Mouse (Mus musculus): ENCODE measurements around the gene Mgmt. TPM values are rescaled to one million over a fixed set of nuclear protein-coding genes. Genes with fewer than 3 reads are reported as not detected.

Mgmt gene
- polyA plus RNA-seq, 1 experiment from 2014 or later: 6.5 TPM

- DNase-seq (ENCODE audit: low spot score) (no peak), ATAC-seq (ENCODE audit: low read depth) (no peak)
- H3K9ac ChIP-seq (ENCODE audit: low read depth, low read length): no peak overlapping the region
- no peaks in the 10 kb centered on the region for H3K4me1 ChIP-seq (ENCODE audit: control insufficient read depth, insufficient read depth, low read length)
- H3K27me3 ChIP-seq (replicated peaks; ENCODE audit: control insufficient read depth, insufficient read depth, low read length): no peaks in the 10 kb centered on the region; the same call in 1 of the 2 replicates
- 70% methylated on average over 5 of the region's 5 CpGs for WGBS
- H3K27ac ChIP-seq (replicated peaks; ENCODE audit: low read depth, low read length): no peak overlapping the region
- H3K36me3 ChIP-seq (ENCODE audit: control insufficient read depth, insufficient read depth, low read length): no peaks in the 10 kb centered on the region
- H3K9me3 ChIP-seq (ENCODE audit: control insufficient read depth, low read length): no peaks in the 10 kb centered on the region
- H3K4me3 ChIP-seq (ENCODE audit: low read depth, low read length): no peak overlapping the region
- no peak overlapping the region for H3K4me2 ChIP-seq (ENCODE audit: low read depth, low read length)
Observed at GRCm38 (mm10) chr7:137131957-137132356, 237.5 kb downstream of the Mgmt start.

- Histone ChIP-seq H3K9me3 (ENCODE audit: control insufficient read depth, low read length) (0 out of 2 replicates have a peak, but pooled peaks cover 3% of the 10 kb centered on the region), H3K4me2 (ENCODE audit: low read depth, low read length) (no peak overlapping the region), H3K27ac (replicated peaks; ENCODE audit: low read depth, low read length) (no peak overlapping the region), H3K36me3 (ENCODE audit: control insufficient read depth, insufficient read depth, low read length) (no peaks in the 10 kb centered on the region), H3K4me3 (ENCODE audit: low read depth, low read length) (no peak overlapping the region), H3K27me3 (replicated peaks; ENCODE audit: control insufficient read depth, insufficient read depth, low read length) (no peaks in the 10 kb centered on the region), H3K4me1 (ENCODE audit: control insufficient read depth, insufficient read depth, low read length) (0 out of 2 replicates have a peak, but pooled peaks cover 5% of the 10 kb centered on the region), H3K9ac (ENCODE audit: low read depth, low read length) (no peak overlapping the region)
- 34% methylated on average over 5 of the region's 5 CpGs for WGBS
- ATAC-seq (ENCODE audit: low read depth) (0 out of 2 replicates have a peak, but pooled peaks have one; percentile 44), DNase-seq (ENCODE audit: low spot score) (peak; percentile 54)
Observed at GRCm38 (mm10) chr7:137138101-137138500, 243.7 kb downstream of the Mgmt start.

- Histone ChIP-seq H3K9ac (ENCODE audit: low read depth, low read length) (no peak overlapping the region), H3K4me3 (ENCODE audit: low read depth, low read length) (no peak overlapping the region), H3K9me3 (ENCODE audit: control insufficient read depth, low read length) (0 out of 2 replicates have a peak, but pooled peaks cover 3% of the 10 kb centered on the region), H3K27me3 (replicated peaks; ENCODE audit: control insufficient read depth, insufficient read depth, low read length) (no peaks in the 10 kb centered on the region), H3K4me1 (ENCODE audit: control insufficient read depth, insufficient read depth, low read length) (0 out of 2 replicates have a peak, but pooled peaks cover 7% of the 10 kb centered on the region), H3K4me2 (ENCODE audit: low read depth, low read length) (no peak overlapping the region), H3K27ac (replicated peaks; ENCODE audit: low read depth, low read length) (no peak overlapping the region), H3K36me3 (ENCODE audit: control insufficient read depth, insufficient read depth, low read length) (no peaks in the 10 kb centered on the region)
- DNase-seq (ENCODE audit: low spot score) (no peak), ATAC-seq (ENCODE audit: low read depth) (no peak)
- 74% methylated on average over 7 of the region's 7 CpGs for WGBS
Observed at GRCm38 (mm10) chr7:137140321-137140720, 245.9 kb downstream of the Mgmt start.

DNA sequence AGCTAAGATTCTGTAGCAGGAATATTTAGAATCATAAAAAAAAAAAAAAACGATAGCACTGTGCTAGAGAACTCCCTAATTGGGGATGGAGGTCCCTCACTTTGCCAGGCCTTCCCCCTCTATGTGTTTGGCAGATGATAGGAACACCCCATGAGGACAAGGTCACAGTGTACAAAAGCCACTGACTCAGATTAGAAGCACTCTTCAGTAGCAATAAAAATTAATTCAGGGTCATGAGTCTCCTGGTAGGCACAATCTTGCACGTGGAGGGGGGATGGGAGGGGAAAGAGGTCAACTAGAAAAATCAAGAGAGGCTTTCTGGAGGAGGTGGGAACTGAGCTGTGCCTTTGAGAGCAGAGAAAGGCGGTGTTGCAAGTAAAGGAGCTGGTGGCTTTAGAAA, 247.0 kb downstream of the Mgmt start:
- no peaks in the 10 kb centered on the region for H3K36me3 ChIP-seq (ENCODE audit: control insufficient read depth, insufficient read depth, low read length)
- H3K4me2 ChIP-seq (ENCODE audit: low read depth, low read length): no peak overlapping the region
- DNase-seq (ENCODE audit: low spot score): no peak
- no peak for ATAC-seq (ENCODE audit: low read depth)
- H3K9me3 ChIP-seq (ENCODE audit: control insufficient read depth, low read length): 0 out of 2 replicates have a peak, but pooled peaks cover 3% of the 10 kb centered on the region
- 52% methylated on average over 3 of the region's 3 CpGs for WGBS
- H3K4me1 ChIP-seq (ENCODE audit: control insufficient read depth, insufficient read depth, low read length): 0 out of 2 replicates have a peak, but pooled peaks cover 7% of the 10 kb centered on the region
- H3K9ac ChIP-seq (ENCODE audit: low read depth, low read length): no peak overlapping the region
- H3K4me3 ChIP-seq (ENCODE audit: low read depth, low read length): no peak overlapping the region
- H3K27ac ChIP-seq (replicated peaks; ENCODE audit: low read depth, low read length): no peak overlapping the region
- no peaks in the 10 kb centered on the region; the same call in 1 of the 2 replicates for H3K27me3 ChIP-seq (replicated peaks; ENCODE audit: control insufficient read depth, insufficient read depth, low read length)

- Histone ChIP-seq H3K4me2 (ENCODE audit: low read depth, low read length) (no peak overlapping the region), H3K9me3 (ENCODE audit: control insufficient read depth, low read length) (0 out of 2 replicates have a peak, but pooled peaks cover 3% of the 10 kb centered on the region), H3K36me3 (ENCODE audit: control insufficient read depth, insufficient read depth, low read length) (no peaks in the 10 kb centered on the region), H3K4me3 (ENCODE audit: low read depth, low read length) (no peak overlapping the region), H3K9ac (ENCODE audit: low read depth, low read length) (no peak overlapping the region), H3K27ac (replicated peaks; ENCODE audit: low read depth, low read length) (no peak overlapping the region), H3K4me1 (ENCODE audit: control insufficient read depth, insufficient read depth, low read length) (0 out of 2 replicates have a peak, but pooled peaks cover 3% of the 10 kb centered on the region), H3K27me3 (replicated peaks; ENCODE audit: control insufficient read depth, insufficient read depth, low read length) (no peaks in the 10 kb centered on the region; the same call in 1 of the 2 replicates)
- ATAC-seq (ENCODE audit: low read depth) (no peak), DNase-seq (ENCODE audit: low spot score) (peak; percentile 29)
- WGBS: 63% methylated on average over 12 of the region's 12 CpGs
Observed at GRCm38 (mm10) chr7:137147101-137147500, 252.7 kb downstream of the Mgmt start.

DNA sequence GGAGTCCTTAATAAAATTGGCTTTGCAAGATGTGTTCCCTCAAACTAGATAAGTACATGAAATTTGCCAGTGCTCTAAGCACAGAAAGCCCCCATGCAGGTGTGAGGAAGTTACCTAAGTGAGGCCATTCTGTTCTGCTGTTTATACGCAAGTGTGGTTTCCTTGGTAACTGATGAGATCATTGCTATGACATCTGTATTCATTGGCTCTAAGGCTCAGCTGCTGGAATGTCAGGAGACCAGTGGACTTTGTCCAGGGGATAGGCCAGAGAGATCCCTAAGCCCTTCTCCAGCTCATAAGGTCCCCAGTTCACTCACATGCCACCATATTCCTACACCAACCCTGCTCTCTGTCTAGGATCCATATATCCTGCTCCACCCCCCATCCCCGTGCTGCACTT, 257.4 kb downstream of the Mgmt start:
- H3K36me3 ChIP-seq (ENCODE audit: control insufficient read depth, insufficient read depth, low read length): no peaks in the 10 kb centered on the region
- ATAC-seq (ENCODE audit: low read depth): no peak
- no peaks in the 10 kb centered on the region for H3K9me3 ChIP-seq (ENCODE audit: control insufficient read depth, low read length)
- H3K4me3 ChIP-seq (ENCODE audit: low read depth, low read length): no peak overlapping the region
- 93% methylated on average over 2 of the region's 2 CpGs for WGBS
- no peaks in the 10 kb centered on the region for H3K27me3 ChIP-seq (replicated peaks; ENCODE audit: control insufficient read depth, insufficient read depth, low read length)
- H3K9ac ChIP-seq (ENCODE audit: low read depth, low read length): no peak overlapping the region
- no peak for DNase-seq (ENCODE audit: low spot score)
- no peaks in the 10 kb centered on the region for H3K4me1 ChIP-seq (ENCODE audit: control insufficient read depth, insufficient read depth, low read length)
- no peak overlapping the region for H3K4me2 ChIP-seq (ENCODE audit: low read depth, low read length)
- no peak overlapping the region for H3K27ac ChIP-seq (replicated peaks; ENCODE audit: low read depth, low read length)

DNA sequence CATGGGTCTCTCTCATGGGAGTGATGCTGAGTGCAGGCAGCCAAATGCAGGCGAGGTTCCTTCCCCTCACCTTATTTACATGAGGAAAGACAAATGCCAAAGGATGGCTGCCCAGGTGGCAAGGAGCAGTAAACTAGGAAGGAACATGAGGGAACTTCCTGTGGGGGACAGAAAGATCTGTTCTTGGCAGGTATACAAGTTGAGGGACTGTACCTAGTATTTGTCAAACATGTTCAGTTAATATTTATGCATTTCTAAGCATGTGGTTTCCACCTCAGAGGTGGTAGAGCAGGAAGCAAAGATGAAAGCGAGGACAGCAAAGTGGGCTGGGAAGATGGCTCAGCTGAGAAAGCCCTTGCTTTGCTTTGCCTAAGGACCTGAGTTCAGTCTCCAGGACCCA, 260.2 kb downstream of the Mgmt start:
- DNase-seq (ENCODE audit: low spot score): no peak
- no peak overlapping the region for H3K4me3 ChIP-seq (ENCODE audit: low read depth, low read length)
- H3K9me3 ChIP-seq (ENCODE audit: control insufficient read depth, low read length): no peaks in the 10 kb centered on the region
- H3K27ac ChIP-seq (replicated peaks; ENCODE audit: low read depth, low read length): no peak overlapping the region
- H3K4me2 ChIP-seq (ENCODE audit: low read depth, low read length): no peak overlapping the region
- H3K36me3 ChIP-seq (ENCODE audit: control insufficient read depth, insufficient read depth, low read length): no peaks in the 10 kb centered on the region
- H3K4me1 ChIP-seq (ENCODE audit: control insufficient read depth, insufficient read depth, low read length): no peaks in the 10 kb centered on the region
- no peak for ATAC-seq (ENCODE audit: low read depth)
- 64% methylated on average over 2 of the region's 2 CpGs for whole genome bisulfite sequencing
- no peaks in the 10 kb centered on the region for H3K27me3 ChIP-seq (replicated peaks; ENCODE audit: control insufficient read depth, insufficient read depth, low read length)
- H3K9ac ChIP-seq (ENCODE audit: low read depth, low read length): no peak overlapping the region

GRCm38 (mm10) chr7:137159086-137159485, 264.7 kb downstream of the Mgmt start:
- DNase-seq (ENCODE audit: low spot score) (no peak), ATAC-seq (ENCODE audit: low read depth) (no peak)
- Histone ChIP-seq H3K4me2 (ENCODE audit: low read depth, low read length) (no peak overlapping the region), H3K36me3 (ENCODE audit: control insufficient read depth, insufficient read depth, low read length) (no peaks in the 10 kb centered on the region), H3K9me3 (ENCODE audit: control insufficient read depth, low read length) (no peaks in the 10 kb centered on the region), H3K9ac (ENCODE audit: low read depth, low read length) (no peak overlapping the region), H3K4me3 (ENCODE audit: low read depth, low read length) (no peak overlapping the region), H3K4me1 (ENCODE audit: control insufficient read depth, insufficient read depth, low read length) (no peaks in the 10 kb centered on the region), H3K27ac (replicated peaks; ENCODE audit: low read depth, low read length) (no peak overlapping the region), H3K27me3 (replicated peaks; ENCODE audit: control insufficient read depth, insufficient read depth, low read length) (no peaks in the 10 kb centered on the region)

- Histone ChIP-seq H3K4me1 (ENCODE audit: control insufficient read depth, insufficient read depth, low read length) (no peaks in the 10 kb centered on the region), H3K27ac (replicated peaks; ENCODE audit: low read depth, low read length) (no peak overlapping the region), H3K9me3 (ENCODE audit: control insufficient read depth, low read length) (peaks cover 3% of the 10 kb centered on the region; the same call in 1 of the 2 replicates), H3K4me2 (ENCODE audit: low read depth, low read length) (no peak overlapping the region), H3K9ac (ENCODE audit: low read depth, low read length) (no peak overlapping the region), H3K27me3 (replicated peaks; ENCODE audit: control insufficient read depth, insufficient read depth, low read length) (no peaks in the 10 kb centered on the region), H3K4me3 (ENCODE audit: low read depth, low read length) (no peak overlapping the region), H3K36me3 (ENCODE audit: control insufficient read depth, insufficient read depth, low read length) (no peaks in the 10 kb centered on the region)
- WGBS: 43% methylated on average over 9 of the region's 9 CpGs
- ATAC-seq (ENCODE audit: low read depth) (no peak), DNase-seq (ENCODE audit: low spot score) (no peak)
Observed at GRCm38 (mm10) chr7:137172278-137172677, 277.9 kb downstream of the Mgmt start.
